Mouse (Mus musculus): ENCODE data around the gene Hhip.

GRCm38 (mm10) chr8:80020469-80020868 lies 37.3 kb downstream of the Hhip start:
- TF ChIP-seq CTCF (IDR thresholded peaks at IDR 0.05; ENCODE audit: low read depth), result no peak
- no peak for TF ChIP-seq EP300 (IDR thresholded peaks at IDR 0.05; ENCODE audit: low read depth)
